Mouse (Mus musculus) brain, embryonic 14.5 days (tissue): ENCODE results near the gene Ttc41.

Experiments used
- CTCF ChIP-seq: fragments of 200-500 bp; IDR thresholded peaks from 2 replicates; pipeline ENCODE4 v1.5.1; 2012; ENCODE audit warnings: inconsistent platforms, mild to moderate bottlenecking, moderate library complexity, borderline replicate concordance; ENCODE audit not compliant: insufficient read depth, insufficient read length; ENCODE audit errors: extremely low read depth
- POLR2A ChIP-seq: fragments of 200-500 bp; IDR thresholded peaks from 2 replicates; pipeline ENCODE4 v1.6.1; 2012; ENCODE audit warnings: mild to moderate bottlenecking, inconsistent platforms, borderline replicate concordance; ENCODE audit not compliant: poor library complexity, insufficient read depth, insufficient read length, severe bottlenecking; ENCODE audit errors: extremely low read depth

GRCm38 (mm10) chr10:86807362-86807761 is 101.8 kb downstream of the Ttc41 start:
- TF ChIP-seq CTCF (no peak), POLR2A (no peak)
